Mouse (Mus musculus) MEL (cell line): ENCODE measurements around the gene Lyrm7.

Source experiments
- CHD2 ChIP-seq: IDR thresholded peaks from 2 replicates; pipeline ENCODE4 v1.6.1; 2011; ENCODE audit warnings: low read length, improper control_type of control experiment
- HCFC1 ChIP-seq: IDR thresholded peaks from 2 replicates; pipeline ENCODE4 v1.6.1; 2012; ENCODE audit warnings: low read depth, mild to moderate bottlenecking, inconsistent platforms, low read length, improper control_type of control experiment, moderate library complexity
- POLR2A ChIP-seq, 2 experiments: IDR thresholded peaks; 2 replicates each; pipeline ENCODE4 v1.6.1; 2011 to 2012; ENCODE audit warnings: low read length in 2 of 2, mild to moderate bottlenecking in 2 of 2, control low read depth in 1 of 2, improper control_type of control experiment in 1 of 2, low read depth in 1 of 2, moderate library complexity in 1 of 2; ENCODE audit not compliant: control insufficient read depth in 1 of 2, insufficient read depth in 1 of 2, poor library complexity in 1 of 2
- ZMIZ1 ChIP-seq: IDR thresholded peaks from 2 replicates; pipeline ENCODE4 v1.6.1; 2012; ENCODE audit warnings: low read depth, mild to moderate bottlenecking, inconsistent platforms, low read length, improper control_type of control experiment, moderate library complexity

DNA sequence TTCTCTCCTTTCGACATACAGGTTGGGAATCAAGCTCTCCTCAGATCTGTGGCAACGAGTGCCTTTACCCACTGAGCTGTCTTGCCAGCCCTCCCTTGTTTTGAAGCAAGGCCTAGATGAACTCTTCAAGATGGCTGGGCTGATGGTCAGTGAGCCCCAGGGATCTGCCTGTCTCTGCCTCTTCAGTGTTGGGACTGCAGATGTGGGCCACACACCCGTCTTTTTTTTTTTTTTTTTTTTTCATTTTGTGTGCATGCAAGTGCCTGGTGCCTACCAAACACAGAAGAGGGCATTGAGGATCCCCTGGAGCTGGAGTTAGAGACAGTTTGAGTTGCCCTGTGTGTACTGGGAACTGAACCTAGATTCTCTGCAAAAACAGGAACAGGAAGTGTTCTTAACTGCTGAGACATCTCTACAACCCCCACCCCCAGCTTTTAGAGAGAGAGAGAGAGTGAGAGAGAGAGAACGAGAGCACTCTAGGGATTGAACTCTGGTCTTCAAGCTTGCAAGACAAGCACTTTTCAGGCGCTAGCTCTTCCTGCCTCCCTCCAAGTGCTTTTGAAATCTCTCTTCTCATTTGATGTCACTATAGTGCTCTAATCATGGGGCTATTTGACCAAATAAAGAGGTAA lies 23.6 kb upstream of the Lyrm7 start:
- TF ChIP-seq POLR2A (IDR thresholded peaks at IDR 0.05; ENCODE audit: control insufficient read depth in 1 of 2, insufficient read depth in 1 of 2, low read depth in 1 of 2, low read length in 2 of 2, poor library complexity in 1 of 2) (peak in 1 of 2 experiments; percentile 66; a peak in 2 of 4 replicates), CHD2 (peak; percentile 82), ZMIZ1 (peak; percentile 32; the same call in 1 of the 2 replicates), HCFC1 (peak; percentile 78)
